Mouse (Mus musculus): ENCODE data around the gene Dlg5. TPM values are rescaled to one million over a fixed set of nuclear protein-coding genes. Genes with fewer than 3 reads are reported as not detected.

The Dlg5 gene
- 66.6 and 85.5 TPM in 2 replicates for total RNA-seq (2021)
- long read RNA-seq, partial matches to known transcripts: 3 of 4 reads
- long read RNA-seq, other reads (novel, unspliced or antisense): 1 of 4 reads

DNA sequence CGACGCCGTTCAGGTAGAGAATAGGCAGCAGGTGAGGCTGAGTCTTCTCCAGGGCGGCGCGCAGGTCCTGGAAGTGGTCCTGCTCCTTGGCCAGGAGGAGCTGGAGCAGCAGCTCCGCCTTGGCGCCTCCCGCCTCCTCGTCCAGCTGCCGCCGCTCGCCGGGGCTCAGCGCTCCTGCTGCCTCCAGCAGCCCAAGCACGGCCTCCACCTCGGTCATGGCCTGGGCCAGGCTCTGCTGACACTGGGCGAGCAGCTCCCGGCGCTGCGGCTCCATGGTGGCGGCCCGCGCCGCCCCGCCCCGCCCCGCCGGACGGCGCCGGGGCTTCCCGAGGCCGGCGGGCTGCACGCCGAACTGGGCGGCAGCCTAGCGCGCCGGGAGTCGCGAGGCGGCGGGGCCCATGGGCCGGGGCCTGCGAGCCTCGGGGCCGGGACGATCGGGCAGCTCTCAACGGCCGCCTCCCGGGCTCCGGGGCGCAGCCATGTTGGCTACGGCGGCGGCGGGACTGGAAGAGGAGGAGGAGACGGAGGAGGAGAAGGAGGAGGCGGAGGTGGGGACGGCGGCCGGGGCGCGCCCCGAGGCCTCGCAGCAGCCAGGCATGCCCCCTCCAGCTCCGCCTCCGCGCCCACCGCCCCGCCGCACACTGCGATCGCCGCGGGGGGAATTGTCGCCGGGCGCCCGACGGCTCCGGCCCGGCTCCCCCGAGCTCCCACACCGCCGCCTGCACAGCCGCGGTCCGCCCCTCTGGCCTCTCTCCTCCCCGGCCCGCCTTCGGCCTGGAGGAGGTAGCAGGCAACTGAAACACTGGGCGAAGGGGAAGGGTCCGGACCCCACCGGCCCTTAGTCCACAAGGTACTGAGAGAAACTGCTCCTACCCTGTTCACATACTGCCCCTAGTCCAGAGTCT lies at the start of gene Dlg5:
Dlg5 (minus strand) TSS at position 744 of the 905 bp plus-strand sequence.
- DNase-seq: peak; percentile 79

DNA sequence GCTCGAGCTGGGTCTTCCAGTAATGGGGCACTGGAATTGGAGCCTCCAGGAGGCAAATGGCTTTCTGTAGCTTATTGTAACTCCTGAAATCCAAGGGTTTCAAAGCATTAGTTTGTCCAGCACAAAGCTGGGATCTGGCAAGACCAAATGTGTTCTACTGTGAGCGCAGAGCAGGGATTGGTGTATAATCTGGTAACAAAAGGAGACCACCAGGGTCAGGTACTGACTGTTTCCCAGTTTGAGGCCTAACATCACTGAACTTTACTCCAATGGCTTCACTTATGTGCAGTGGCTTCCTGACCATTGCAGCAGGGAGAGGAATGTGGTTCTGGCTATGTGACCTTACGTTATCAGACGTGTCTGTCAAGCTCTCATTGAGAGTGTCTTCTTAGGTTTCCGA lies 47.9 kb upstream of the Dlg5 start:
- DNase-seq: no peak

DNA sequence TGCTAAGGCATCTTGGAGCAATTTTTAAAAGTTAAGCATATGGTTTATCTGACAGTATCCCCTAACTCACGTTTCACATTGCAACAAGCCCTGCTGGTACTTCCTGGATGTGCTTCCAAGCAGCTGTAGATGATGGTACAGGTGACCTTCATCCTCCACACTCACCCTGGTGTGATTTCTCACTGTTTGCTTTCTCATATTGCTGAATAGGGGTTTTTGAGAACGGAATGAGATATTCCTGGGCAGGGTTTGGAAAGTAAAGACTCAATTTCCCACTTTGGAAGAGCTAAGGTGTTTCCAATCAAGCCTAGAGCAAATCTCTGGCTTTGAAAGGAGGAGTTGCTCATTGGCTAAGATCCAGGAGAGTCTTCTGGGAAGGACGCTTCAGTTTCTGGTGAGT lies 47.2 kb upstream of the Dlg5 start, which contains the start of gene E330034G19Rik:
E330034G19Rik (plus strand) TSS at position 301 of the 400 bp plus-strand sequence.
- no peak for DNase-seq

DNA sequence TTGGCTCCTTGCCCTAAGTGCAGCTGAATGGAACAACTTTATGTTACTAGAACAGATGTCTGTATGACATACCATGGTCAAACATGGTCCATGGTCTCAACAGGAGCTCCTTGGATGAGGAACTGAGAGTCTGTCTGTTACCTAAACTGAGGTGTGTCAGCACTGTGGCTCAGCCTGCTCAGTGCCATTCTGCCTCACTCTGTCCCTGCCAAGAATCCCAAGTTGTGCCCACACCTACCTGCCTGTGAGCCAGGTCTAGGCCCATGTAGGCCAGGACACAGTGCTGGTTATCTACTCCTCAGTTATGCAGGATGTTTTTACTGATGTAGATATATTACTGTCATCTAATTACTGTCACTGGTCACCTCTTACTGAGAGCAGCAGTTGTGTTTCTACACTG lies 45.0 kb upstream of the Dlg5 start:
- no peak for DNase-seq

- no peak for DNase-seq
Measured at GRCm38 (mm10) chr14:24286136-24286535, 40.4 kb upstream of the Dlg5 start.

GRCm38 (mm10) chr14:24282276-24282675 lies 36.6 kb upstream of the Dlg5 start:
- DNase-seq: no peak

- no peak for DNase-seq
Measured at GRCm38 (mm10) chr14:24281278-24281677, 35.6 kb upstream of the Dlg5 start.

GRCm38 (mm10) chr14:24275534-24275933 lies 29.8 kb upstream of the Dlg5 start:
- no peak for DNase-seq

DNA sequence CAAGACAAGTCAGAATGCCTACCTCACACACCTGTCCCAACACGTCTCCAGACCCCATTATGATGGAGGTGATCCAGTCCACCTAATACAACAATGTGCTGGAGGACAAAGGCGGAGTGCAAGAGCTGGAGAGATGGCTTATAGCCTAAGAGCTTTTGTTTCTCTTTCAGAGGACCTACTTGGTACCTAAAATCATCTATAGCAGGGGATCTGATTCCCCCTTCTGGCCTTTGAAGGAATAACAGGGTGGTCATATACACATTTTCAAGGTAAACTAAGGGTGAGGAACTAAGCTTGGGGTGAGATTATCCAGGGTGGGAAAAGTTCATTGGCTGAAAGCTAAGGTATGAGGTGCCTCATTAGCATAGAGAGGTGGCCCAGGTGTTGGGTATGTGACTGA lies 27.9 kb upstream of the Dlg5 start:
- DNase-seq: no peak

- DNase-seq: no peak
Measured at GRCm38 (mm10) chr14:24269571-24269970, 23.9 kb upstream of the Dlg5 start.

GRCm38 (mm10) chr14:24262915-24263314 lies 17.2 kb upstream of the Dlg5 start:
- DNase-seq: no peak

- no peak for DNase-seq
Measured at GRCm38 (mm10) chr14:24262382-24262781, 16.7 kb upstream of the Dlg5 start.

DNA sequence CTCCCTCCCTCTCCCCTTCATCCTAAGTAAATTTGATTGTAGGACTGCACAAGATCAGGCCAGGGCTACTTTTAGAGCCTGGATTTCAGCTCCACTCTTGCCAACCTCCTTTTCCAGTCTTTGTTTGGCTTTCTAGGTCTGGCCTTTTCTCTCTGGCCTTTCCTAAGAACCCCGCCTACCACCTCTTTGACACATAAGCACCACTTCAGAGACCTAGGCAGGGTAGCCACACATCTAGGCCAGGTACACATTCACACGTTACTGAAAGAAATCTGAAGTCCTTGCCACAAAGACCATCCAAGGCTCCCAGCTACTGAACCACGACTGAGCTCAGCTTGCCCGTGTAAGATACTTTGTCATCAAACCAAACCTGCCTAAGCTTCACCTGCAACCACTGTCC lies 14.7 kb upstream of the Dlg5 start:
- DNase-seq: no peak

DNA sequence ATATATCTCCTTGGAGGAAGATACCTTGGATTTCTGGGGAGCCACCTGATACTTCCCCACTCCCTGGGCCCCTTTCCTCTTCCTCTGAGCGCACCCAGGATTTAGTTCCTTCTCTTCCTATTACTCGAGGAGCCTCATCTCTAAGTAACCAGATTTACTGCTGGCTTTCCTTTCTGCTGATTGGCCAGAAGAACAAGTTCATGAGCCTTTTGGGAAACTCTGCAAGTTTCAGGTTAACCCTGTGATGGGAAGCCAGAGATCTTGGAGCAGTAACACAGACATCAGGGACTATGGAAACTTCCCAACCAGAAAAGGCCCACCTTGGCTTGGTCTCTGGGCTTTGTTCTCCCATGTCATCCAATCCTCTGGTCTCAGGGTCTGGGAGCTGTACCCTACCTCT lies 10.2 kb upstream of the Dlg5 start:
- DNase-seq: no peak

- DNase-seq: no peak
Measured at GRCm38 (mm10) chr14:24253611-24254202, 8.0 kb upstream of the Dlg5 start.

DNA sequence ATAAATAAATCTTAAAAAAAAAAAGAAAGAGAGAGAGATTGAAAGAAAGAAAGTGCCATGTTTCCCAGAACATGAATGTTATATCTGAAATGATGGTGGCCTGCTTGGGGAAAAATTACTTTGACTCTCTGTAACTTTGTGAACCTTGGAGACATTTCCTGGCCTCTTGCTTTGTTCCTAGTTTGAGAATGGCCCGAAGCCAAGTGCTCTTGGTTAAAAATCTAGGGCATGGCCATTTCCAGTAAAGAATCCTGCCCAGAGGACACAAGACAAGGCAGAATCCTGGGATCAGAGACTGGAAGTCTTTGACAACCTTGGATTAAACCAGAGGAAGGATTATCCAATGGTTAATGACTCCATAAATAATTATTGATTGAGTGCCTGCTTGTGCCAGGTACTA lies 5.6 kb upstream of the Dlg5 start:
- DNase-seq: no peak

DNA sequence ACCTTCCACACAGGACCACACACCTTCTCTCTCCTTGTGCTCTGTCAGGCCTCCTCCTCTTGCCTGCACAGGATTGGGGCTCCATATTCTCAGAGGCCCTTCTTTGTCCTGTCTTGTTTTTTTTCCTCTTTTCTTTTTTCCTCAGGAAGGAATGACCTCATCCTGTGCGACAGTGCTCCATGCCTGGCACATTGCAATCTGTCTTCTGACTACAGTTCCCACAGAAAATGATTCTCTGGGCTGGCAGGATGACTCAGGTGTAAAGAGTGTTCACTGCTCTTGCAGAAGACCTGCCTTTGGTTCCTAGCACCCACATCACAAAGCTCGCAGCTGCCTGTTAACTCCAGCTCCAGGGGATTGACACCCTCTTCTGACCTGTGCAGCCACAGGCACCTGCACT lies 4.2 kb upstream of the Dlg5 start:
- DNase-seq: no peak

DNA sequence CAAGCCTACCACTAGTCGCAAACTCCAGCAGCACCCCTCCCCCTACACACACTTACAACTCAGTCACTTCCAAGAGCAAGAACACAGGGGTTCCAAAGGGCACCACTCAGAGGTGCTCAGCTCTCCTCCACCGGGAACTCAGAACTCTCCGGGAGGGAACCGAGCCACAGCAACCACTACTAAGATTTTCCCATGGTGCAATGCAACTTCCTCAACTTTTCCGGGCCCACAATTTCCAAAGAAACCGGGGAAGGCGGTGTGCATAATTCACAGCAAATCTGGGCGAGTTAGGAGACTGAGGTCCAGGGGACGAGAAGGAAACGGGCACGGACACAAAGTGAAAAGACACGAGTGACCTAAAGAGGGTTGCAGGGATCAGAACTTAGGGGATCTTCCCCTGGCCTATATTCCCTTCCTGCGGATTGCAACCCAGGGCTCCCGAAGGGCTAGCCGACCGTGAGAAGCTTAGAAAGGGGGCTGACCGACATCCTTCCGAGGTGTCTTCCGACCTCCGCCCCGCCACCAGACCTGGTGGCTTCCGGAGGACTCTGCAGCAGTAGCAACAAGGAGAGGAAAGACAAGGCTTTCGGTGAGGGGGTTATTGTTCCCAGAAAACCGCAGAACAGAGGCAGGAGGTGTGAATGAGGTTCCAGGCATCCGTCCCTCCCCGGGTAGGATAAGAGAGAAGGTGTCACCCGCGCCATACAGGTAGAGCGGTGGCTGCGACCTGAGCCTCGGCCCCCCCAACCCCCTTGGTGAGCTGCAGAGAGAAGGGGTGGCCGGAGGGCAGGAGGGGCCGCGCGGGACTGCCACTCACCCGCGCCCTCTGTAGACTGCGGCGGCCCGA lies 1.2 kb downstream of the Dlg5 start:
- peak; percentile 29 for DNase-seq

GRCm38 (mm10) chr14:24242016-24242415 lies 3.7 kb downstream of the Dlg5 start:
- no peak for DNase-seq

GRCm38 (mm10) chr14:24240831-24241230 lies 4.9 kb downstream of the Dlg5 start:
- no peak for DNase-seq

DNA sequence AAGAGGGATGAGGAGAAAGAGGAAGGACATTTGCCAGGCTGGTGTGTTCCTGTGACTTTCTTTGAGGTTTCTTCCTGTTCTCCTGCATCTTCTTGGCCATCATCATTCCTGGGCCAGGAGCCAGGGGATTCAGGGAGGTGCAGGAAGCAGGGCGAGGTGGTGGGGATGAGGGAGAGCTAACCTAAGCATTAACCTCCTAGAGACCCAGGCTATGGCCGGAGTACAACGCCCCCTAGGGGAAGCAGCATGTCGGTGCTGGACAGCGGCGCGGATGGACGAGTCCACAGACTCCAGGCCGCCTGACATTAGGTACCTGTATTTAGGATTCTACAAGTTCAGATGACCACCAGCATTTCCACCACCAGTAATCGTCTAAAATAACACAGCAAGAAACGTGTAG lies 6.1 kb downstream of the Dlg5 start:
- DNase-seq: no peak

DNA sequence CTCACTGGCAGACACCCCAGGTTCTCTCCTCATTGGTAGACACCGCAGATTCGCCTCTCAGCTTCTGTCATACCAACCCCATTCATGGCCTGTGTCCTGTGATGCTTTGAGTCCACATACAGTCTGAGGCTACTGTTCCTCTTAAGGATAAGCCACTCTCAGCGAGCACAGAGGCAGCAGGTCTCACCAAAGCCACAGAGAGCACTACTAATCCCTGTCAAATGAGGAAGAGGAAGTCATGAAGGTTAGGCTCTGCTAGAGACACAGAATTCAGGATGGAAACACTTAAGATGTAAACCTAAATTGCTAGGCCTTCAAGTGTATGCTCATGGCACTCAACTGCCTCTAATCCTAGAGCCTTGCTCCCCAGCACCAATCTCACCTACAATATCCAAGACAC lies 9.8 kb downstream of the Dlg5 start:
- no peak for DNase-seq

DNA sequence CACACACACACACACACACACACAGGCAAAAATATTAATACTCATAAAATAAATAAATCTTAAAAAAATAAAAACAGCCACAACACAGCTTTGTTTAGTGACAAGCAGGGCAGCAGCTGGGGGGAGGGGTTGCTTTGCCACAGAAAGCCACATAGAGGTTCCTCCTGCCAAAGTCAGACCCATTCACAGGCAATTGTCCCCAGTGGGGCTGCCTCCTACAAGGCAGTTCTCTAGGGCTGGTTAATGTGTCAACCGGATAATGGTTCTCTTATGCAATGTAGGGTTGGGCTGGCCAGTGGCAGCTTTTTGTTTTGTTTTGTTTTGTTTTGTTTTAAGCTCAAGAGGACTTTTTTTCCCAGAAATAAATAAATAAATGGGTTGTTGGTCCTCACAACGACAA lies 11.3 kb downstream of the Dlg5 start:
- DNase-seq: no peak

Measured in adrenal gland, postnatal 25 days (tissue).